Mouse (Mus musculus) kidney, adult 2 months (tissue): ENCODE data around the gene Dnajc28.

Source experiments
- CTCF ChIP-seq: fragments of 200-500 bp; conservative IDR thresholded peaks from 2 replicates; pipeline ENCODE4 v1.5.1; 2011; ENCODE audit warnings: low read depth, mild to moderate bottlenecking, control low read depth, low read length, moderate library complexity, mixed read lengths; ENCODE audit not compliant: insufficient read depth, insufficient read length
- POLR2A ChIP-seq: fragments of 200-500 bp; IDR thresholded peaks from one replicate; pipeline ENCODE4 v1.6.1; 2011; ENCODE audit warnings: low read depth, low read length, control low read depth

GRCm38 (mm10) chr16:91623074-91623473, 4.2 kb upstream of the Dnajc28 start:
- TF ChIP-seq CTCF (no peak), POLR2A (no peak)
